Mouse (Mus musculus) gastrocnemius, postnatal 10 days (tissue): ENCODE measurements at regions not wholly inside any gene's neighbourhood (a gene's known extent, or its start where the extent isn't known, plus 50 kb on each side); places are given as distances from the start of the nearest gene placed in this dataset.

ENCODE experiments used
- DNase-seq: peaks from one replicate; pipeline ENCODE4 v3.0.0; 2021; ENCODE audit warnings: mixed read lengths

DNA sequence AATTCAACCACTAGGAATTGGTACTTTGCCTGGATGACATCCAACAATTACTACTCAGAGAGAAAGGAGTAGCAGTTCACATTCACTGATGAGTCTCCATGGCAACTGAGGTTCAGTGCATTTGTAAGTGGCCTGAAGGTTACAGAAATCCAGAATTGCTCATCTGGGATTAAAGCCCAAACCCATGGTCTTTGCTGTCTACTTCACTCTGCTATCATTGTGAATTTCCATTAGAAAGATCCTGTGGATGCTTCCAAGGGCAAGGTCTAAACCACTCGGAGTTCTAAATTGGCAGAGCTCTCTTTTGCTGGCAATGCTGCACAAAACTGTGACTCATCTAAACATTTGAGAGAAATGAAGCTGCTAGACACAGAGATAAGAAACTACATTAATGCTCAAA, 319.9 kb upstream of the Tbl1x start:
- no peak for DNase-seq

- DNase-seq, result peak; percentile 2
These were observed 302.1 kb upstream of the Tbl1x start for GRCm38 (mm10) chrX:77208726-77209125.

DNA sequence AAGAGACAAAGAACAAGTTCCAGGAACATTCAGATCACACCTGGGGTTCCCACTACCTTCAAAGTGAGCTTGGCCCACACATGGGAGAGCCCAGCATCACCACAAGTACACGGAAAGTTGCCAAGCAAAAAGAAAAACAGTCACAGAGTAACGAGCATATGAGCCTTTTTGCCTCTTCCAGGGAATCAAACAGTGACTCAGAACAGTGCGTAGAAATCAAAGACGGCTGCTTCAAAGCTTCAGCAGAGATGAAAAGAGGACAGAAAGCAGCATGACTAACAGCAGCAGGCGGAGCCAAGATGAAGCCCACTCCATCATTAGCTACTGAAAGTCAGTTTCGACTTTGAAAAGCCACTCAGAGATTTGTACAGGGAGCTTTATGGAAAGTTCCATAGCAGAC, 291.5 kb upstream of the Tbl1x start:
- DNase-seq, result no peak
